Mouse (Mus musculus) liver, adult 2 months (tissue): Measurements from ENCODE around the gene Trappc2l.

Source experiments
- CTCF ChIP-seq: fragments of 200-500 bp; IDR thresholded peaks from 2 replicates; pipeline ENCODE4 v1.5.1; 2011; ENCODE audit warnings: low read depth, low read length, control low read depth
- POLR2A ChIP-seq: fragments of 200-500 bp; IDR thresholded peaks from 2 replicates; pipeline ENCODE4 v1.6.1; 2011; ENCODE audit warnings: low read length, control low read depth; ENCODE audit not compliant: insufficient read depth; ENCODE audit errors: extremely low read depth

- TF ChIP-seq CTCF = no peak
- TF ChIP-seq POLR2A = no peak
Measured at GRCm38 (mm10) chr8:122596031-122596430, 15.4 kb upstream of the Trappc2l start.
